Mouse (Mus musculus) liver, embryonic 15.5 days (tissue): ENCODE data around the gene Rad21l. TPM values are rescaled to one million over a fixed set of nuclear protein-coding genes. Genes with fewer than 3 reads are reported as not detected.

Experiments
- ATAC-seq: fragments of 200-750 bp; cut with Nextera tagmentation; 2 replicates; pipeline ENCODE4 v1.8.0; 2017; ENCODE audit warnings: moderate number of reproducible peaks, mild to moderate bottlenecking, moderate library complexity; ENCODE audit not compliant: insufficient read depth
- H3K27ac ChIP-seq: fragments of 300-500 bp; sonication (generic); replicated peaks from 2 replicates; pipeline ENCODE4 v1.5.1; 2015; ENCODE audit warnings: mild to moderate bottlenecking, inconsistent platforms
- H3K27me3 ChIP-seq: fragments of 300-500 bp; sonication (generic); 2 replicates; pipeline ENCODE4 v1.6.1; 2015; ENCODE audit warnings: mild to moderate bottlenecking, inconsistent platforms
- H3K36me3 ChIP-seq: fragments of 300-500 bp; sonication (generic); replicated peaks from 2 replicates; pipeline ENCODE4 v1.6.1; 2015; ENCODE audit warnings: moderate library complexity, mild to moderate bottlenecking, inconsistent platforms
- H3K4me1 ChIP-seq: fragments of 300-500 bp; sonication (generic); replicated peaks from 2 replicates; pipeline ENCODE4 v1.6.1; 2015; ENCODE audit warnings: inconsistent platforms
- H3K4me2 ChIP-seq: fragments of 300-500 bp; sonication (generic); 2 replicates; pipeline ENCODE4 v1.6.1; 2015; ENCODE audit warnings: moderate library complexity, mild to moderate bottlenecking, inconsistent platforms
- H3K4me3 ChIP-seq: fragments of 300-500 bp; sonication (generic); replicated peaks from 2 replicates; pipeline ENCODE4 v1.5.1; 2015; ENCODE audit warnings: mild to moderate bottlenecking, inconsistent platforms
- H3K9ac ChIP-seq: fragments of 300-500 bp; sonication (generic); 2 replicates; pipeline ENCODE4 v1.6.1; 2015; ENCODE audit warnings: moderate library complexity, mild to moderate bottlenecking, inconsistent platforms
- H3K9me3 ChIP-seq: fragments of 300-500 bp; sonication (generic); replicated peaks from 2 replicates; pipeline ENCODE4 v1.6.1; 2016; ENCODE audit warnings: inconsistent platforms
- WGBS: fragments of 180-500 bp; shearing (Covaris S2); methylation state at CpG from one replicate; pipeline ENCODE4 v1.1.7; 2015; ENCODE audit warnings: mixed read lengths; ENCODE audit not compliant: insufficient replicate concordance; 5-methylcytosine and 5-hydroxymethylcytosine counted together
- polyA plus RNA-seq: library from polyadenylated mRNA; unstranded; fragments of >200 nt; fragmentation: Nextera tagmentation; extraction: Ambion mirVana; gene quantifications from 2 replicates; pipeline ENCODE4 v1.2.1, GENCODE M21; 2015

Rad21l gene
- polyA plus RNA-seq, 1 experiment from 2014 or later = not detected

GRCm38 (mm10) chr2:151670968-151671329 lies 2.6 kb upstream of the Rad21l start:
- H3K27me3 ChIP-seq = peaks cover 6% of the 10 kb centered on the region; the same call in 1 of the 2 replicates
- no peak overlapping the region for H3K4me2 ChIP-seq
- no peak overlapping the region for H3K9ac ChIP-seq
- WGBS = 79% methylated on average over 1 of the region's 1 CpGs
- no peak overlapping the region for H3K4me3 ChIP-seq
- H3K27ac ChIP-seq = no peak overlapping the region
- H3K36me3 ChIP-seq = no peaks in the 10 kb centered on the region
- no peaks in the 10 kb centered on the region for H3K9me3 ChIP-seq
- no peaks in the 10 kb centered on the region; the same call in 1 of the 2 replicates for H3K4me1 ChIP-seq
- ATAC-seq = no peak

GRCm38 (mm10) chr2:151670026-151670967 lies 2.0 kb upstream of the Rad21l start:
- H3K4me3 ChIP-seq = no peak overlapping the region
- H3K4me2 ChIP-seq = no peak overlapping the region
- H3K9ac ChIP-seq = no peak overlapping the region
- 33% methylated on average over 48 of the region's 48 CpGs for WGBS
- H3K27ac ChIP-seq = no peak overlapping the region
- no peaks in the 10 kb centered on the region for H3K36me3 ChIP-seq
- ATAC-seq = peak; percentile 47
- H3K27me3 ChIP-seq = peaks cover 6% of the 10 kb centered on the region; the same call in 1 of the 2 replicates
- H3K9me3 ChIP-seq = no peaks in the 10 kb centered on the region
- no peaks in the 10 kb centered on the region; the same call in 1 of the 2 replicates for H3K4me1 ChIP-seq

- Histone ChIP-seq H3K4me1 (no peaks in the 10 kb centered on the region), H3K9ac (no peak overlapping the region), H3K4me2 (no peak overlapping the region), H3K36me3 (no peaks in the 10 kb centered on the region), H3K4me3 (no peak overlapping the region), H3K9me3 (no peaks in the 10 kb centered on the region), H3K27ac (no peak overlapping the region), H3K27me3 (no peaks in the 10 kb centered on the region)
- whole genome bisulfite sequencing = 9% methylated on average over 1 of the region's 1 CpGs
- no peak for ATAC-seq
Measured at GRCm38 (mm10) chr2:151652053-151652452, 16.3 kb downstream of the Rad21l start.

- Histone ChIP-seq H3K27me3 (peaks cover 33% of the 10 kb centered on the region), H3K4me2 (no peak overlapping the region), H3K9me3 (no peaks in the 10 kb centered on the region), H3K36me3 (no peaks in the 10 kb centered on the region), H3K4me3 (no peak overlapping the region), H3K9ac (no peak overlapping the region), H3K4me1 (no peaks in the 10 kb centered on the region), H3K27ac (no peak overlapping the region)
- WGBS = 50% methylated on average over 2 of the region's 2 CpGs
- no peak for ATAC-seq
Measured at GRCm38 (mm10) chr2:151636015-151636402, 32.3 kb downstream of the Rad21l start.

DNA sequence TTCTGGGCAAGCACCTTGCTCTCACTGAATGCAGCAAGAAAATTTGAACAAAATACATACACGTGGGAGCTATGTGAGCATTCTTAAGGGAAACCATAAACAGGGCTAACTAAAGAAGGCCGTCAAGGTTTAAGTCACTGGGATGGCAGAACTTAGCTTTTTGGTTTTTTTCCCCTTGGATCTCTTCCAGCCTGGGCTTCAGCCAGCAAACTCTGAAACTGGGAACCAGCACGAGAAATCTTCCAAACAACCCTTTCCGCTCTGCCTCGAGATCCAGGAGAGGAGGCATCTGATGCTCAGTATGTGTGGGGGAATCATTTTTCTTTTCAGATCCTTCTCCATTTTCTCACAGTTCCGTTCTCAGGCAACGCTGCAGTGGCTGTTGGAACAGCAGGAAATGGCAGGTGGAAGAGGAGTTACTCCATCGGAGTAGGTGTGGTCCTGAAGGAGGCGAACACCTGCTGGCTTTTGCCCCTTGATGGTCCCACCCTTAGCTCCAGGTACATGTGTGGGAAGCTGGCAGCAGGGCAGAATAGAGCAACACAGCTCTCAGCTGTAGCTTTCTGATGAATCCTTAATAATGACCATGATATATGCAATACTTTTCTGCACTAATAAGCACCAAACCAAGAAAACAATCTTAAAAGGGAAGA lies 32.8 kb downstream of the Rad21l start:
- no peak overlapping the region for H3K9ac ChIP-seq
- no peak overlapping the region for H3K4me3 ChIP-seq
- peaks cover 38% of the 10 kb centered on the region for H3K27me3 ChIP-seq
- no peaks in the 10 kb centered on the region for H3K4me1 ChIP-seq
- ATAC-seq = no peak
- no peaks in the 10 kb centered on the region for H3K36me3 ChIP-seq
- 50% methylated on average over 9 of the region's 9 CpGs for WGBS
- no peaks in the 10 kb centered on the region for H3K9me3 ChIP-seq
- H3K4me2 ChIP-seq = no peak overlapping the region
- no peak overlapping the region for H3K27ac ChIP-seq

GRCm38 (mm10) chr2:151634903-151635302 lies 33.4 kb downstream of the Rad21l start:
- no peaks in the 10 kb centered on the region for H3K4me1 ChIP-seq
- H3K4me3 ChIP-seq = no peak overlapping the region
- H3K27me3 ChIP-seq = peaks cover 44% of the 10 kb centered on the region
- WGBS = 33% methylated on average over 2 of the region's 2 CpGs
- H3K9ac ChIP-seq = no peak overlapping the region
- H3K36me3 ChIP-seq = no peaks in the 10 kb centered on the region
- no peaks in the 10 kb centered on the region for H3K9me3 ChIP-seq
- no peak overlapping the region for H3K27ac ChIP-seq
- H3K4me2 ChIP-seq = no peak overlapping the region
- ATAC-seq = no peak

- Histone ChIP-seq H3K27me3 (peaks cover 55% of the 10 kb centered on the region), H3K9ac (no peak overlapping the region)
- WGBS = 40% methylated on average over 5 of the region's 5 CpGs
Measured at GRCm38 (mm10) chr2:151632982-151633381, 35.4 kb downstream of the Rad21l start.

GRCm38 (mm10) chr2:151632159-151632814 lies 36.0 kb downstream of the Rad21l start, which contains the start of gene Snph:
Gene Snph, minus strand, starts transcription at chr2:151632593.
- Histone ChIP-seq H3K9me3 (no peaks in the 10 kb centered on the region), H3K27ac (no peak within 1 kb of the TSS), H3K36me3 (no peaks in the 10 kb centered on the region), H3K4me2 (peak within 1 kb of the TSS; percentile 67), H3K4me3 (peak within 1 kb of the TSS; percentile 45), H3K4me1 (no peaks in the 10 kb centered on the region), H3K27me3 (peaks cover 55% of the 10 kb centered on the region), H3K9ac (no peak within 1 kb of the TSS)
- no peak for ATAC-seq
- under 1% methylated on average over 47 of the region's 47 CpGs for WGBS

More at GRCm38 (mm10) chr2:151632982-151633381, 35.4 kb downstream of the Rad21l start:
- Histone ChIP-seq H3K4me3 (no peak overlapping the region), H3K4me2 (no peak overlapping the region), H3K36me3 (no peaks in the 10 kb centered on the region), H3K27ac (no peak overlapping the region), H3K9me3 (no peaks in the 10 kb centered on the region), H3K4me1 (no peaks in the 10 kb centered on the region)
- ATAC-seq = no peak

DNA sequence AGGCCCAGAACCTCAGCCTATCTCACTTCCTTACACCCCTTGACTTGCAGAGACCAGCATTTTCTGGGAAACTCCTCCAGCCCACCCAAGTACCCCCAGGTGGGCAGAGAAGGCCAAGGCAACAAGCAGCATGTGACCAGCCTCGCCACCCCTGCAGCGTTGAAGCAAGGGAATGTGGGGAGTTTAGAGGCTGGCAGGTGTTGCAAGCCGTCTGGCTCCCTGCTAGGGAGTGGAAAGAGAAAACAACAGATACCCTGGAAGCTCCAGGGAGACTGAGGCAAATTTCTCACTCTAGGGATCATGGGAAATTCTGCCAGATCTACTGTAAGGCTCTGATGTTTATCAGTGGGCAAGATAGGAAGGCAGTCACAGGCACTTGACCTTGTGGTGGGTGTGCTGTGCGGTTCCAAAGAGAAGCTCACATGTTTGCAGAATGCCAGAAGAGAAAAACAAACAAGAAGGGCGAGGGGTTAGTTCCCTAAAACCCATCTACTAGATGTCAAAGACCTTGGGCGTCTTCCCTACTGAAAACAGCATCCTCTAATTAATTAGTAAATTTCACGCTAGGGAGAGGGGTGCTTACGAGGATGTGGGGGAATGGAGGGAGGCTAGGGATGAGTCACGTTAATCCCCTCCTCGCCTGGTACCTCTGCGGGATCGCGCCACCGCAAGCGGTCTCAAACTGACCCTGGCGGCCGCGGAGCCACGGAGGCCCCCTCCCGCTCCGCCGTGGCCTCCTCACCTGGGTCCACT lies 36.8 kb downstream of the Rad21l start:
- Histone ChIP-seq H3K4me1 (no peaks in the 10 kb centered on the region), H3K4me2 (peak overlapping the region; percentile 67), H3K27me3 (peaks cover 55% of the 10 kb centered on the region), H3K9me3 (no peaks in the 10 kb centered on the region), H3K36me3 (no peaks in the 10 kb centered on the region), H3K27ac (no peak overlapping the region), H3K9ac (no peak overlapping the region), H3K4me3 (peak overlapping the region; percentile 45)
- WGBS = 3% methylated on average over 22 of the region's 22 CpGs
- ATAC-seq = no peak

GRCm38 (mm10) chr2:151629310-151629709 lies 39.0 kb downstream of the Rad21l start:
- Histone ChIP-seq H3K9ac (no peak overlapping the region), H3K4me3 (no peak overlapping the region), H3K9me3 (no peaks in the 10 kb centered on the region), H3K27me3 (peaks cover 55% of the 10 kb centered on the region), H3K4me2 (no peak overlapping the region), H3K27ac (no peak overlapping the region), H3K36me3 (no peaks in the 10 kb centered on the region), H3K4me1 (no peaks in the 10 kb centered on the region)
- ATAC-seq = no peak
- whole genome bisulfite sequencing = 32% methylated on average over 7 of the region's 7 CpGs
